Mouse (Mus musculus) thymus, postnatal 36 days (tissue): ENCODE measurements at regions not wholly inside any gene's neighbourhood (a gene's known extent, or its start where the extent isn't known, plus 50 kb on each side); places are given as distances from the start of the nearest gene placed in this dataset.

ENCODE experiments used
- DNase-seq, 2 experiments: peaks; one replicate each; pipeline ENCODE4 v3.0.0; 2022; ENCODE audit warnings: mixed read lengths in 2 of 2

DNA sequence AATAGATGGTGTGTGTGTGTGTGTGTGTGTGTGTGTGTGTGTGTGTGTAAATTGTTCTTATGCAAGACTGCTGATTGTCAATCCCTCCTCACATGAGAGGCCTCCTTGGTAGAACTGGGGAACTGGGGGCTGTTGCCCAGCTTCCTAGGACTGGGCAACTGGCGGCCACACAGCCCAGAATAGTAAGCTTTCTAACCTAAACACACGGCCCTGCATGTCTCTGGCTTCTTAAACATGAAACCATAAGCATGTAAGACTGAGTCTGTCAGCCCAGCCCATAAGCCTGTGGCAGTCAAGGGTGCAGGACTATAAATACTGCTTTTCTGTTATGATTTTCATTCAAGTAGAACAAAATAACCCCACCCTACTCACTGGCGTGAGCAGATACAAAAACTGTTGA is 60.7 kb downstream of the Ifng start:
- no peak for DNase-seq

DNA sequence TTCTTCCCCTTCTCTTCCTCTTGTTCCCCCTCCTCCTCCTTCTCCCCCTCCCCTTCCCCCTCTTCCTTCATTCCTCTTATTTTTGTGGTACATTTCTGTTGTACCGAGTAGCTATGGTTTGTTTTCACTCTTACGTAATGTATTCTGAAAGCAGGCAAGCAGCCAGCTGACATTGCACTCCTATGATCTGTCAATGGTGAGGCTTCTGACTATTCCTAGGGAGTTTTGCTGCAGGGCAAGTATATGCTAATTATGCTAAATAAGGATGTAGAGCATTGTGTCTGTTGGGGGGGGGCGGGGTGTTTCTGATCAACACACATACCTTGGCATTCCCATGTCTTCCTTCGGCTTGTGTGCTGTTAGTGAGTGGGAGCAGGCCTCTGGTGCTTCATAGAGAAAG is 64.0 kb downstream of the Ifng start:
- no peak for DNase-seq

DNA sequence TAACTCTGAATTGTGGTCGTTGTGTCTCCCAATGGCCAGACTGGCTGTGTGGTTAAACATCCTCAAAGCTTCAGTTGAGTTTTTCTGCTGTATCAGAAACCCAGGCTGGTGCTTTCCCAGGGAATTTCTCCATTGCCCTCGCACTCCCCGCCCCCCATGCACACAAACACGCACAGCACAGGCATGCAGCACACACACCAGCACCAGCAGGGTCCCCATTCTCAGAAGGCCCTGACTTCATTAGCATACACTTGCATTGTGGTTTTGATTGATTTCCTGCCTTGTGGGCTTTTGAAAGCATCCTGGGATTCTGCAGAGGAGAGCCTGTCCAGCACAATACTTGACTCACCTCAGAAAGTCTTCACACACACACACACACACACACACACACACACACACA is 65.3 kb downstream of the Ifng start:
- no peak for DNase-seq

DNA sequence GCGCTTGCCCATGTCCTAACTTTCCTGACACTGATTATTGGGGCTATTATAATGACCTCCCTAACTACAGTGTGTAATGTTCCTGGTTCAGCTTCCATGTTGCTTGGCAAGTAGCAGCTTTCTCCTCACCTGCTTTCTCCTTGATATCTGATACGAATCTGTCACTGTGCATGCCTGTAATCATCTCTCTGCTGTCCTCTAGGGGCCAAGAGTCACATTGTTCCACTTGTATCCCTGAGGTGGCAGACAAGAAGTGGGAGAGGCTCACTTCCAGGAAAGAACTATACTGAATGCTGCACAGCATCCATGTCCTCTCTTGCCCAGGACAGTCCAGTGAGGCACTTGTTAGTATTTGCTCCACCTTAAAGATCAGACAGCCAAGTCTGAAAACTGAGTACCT is 66.8 kb downstream of the Ifng start:
- DNase-seq: peak; percentile 7 to 11

DNA sequence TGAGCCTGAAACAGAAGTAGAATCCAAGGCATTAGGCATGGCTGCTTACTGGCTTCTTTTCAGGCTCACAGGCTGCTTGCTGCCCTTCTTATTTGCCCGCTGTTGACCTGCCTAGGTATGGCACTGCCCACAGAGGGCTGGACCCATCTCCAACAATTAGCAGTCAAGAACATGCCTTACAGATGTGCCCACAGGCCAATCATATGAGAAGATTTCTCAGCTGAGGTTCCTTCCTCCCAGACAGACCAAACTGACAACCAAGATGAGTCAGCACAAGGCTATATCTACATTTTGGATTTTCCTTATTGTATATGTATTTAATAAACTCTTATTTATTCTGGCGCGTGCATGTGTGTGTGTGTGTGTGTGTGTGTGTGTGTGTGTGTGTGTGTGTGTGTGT is 76.0 kb downstream of the Ifng start:
- no peak for DNase-seq

DNA sequence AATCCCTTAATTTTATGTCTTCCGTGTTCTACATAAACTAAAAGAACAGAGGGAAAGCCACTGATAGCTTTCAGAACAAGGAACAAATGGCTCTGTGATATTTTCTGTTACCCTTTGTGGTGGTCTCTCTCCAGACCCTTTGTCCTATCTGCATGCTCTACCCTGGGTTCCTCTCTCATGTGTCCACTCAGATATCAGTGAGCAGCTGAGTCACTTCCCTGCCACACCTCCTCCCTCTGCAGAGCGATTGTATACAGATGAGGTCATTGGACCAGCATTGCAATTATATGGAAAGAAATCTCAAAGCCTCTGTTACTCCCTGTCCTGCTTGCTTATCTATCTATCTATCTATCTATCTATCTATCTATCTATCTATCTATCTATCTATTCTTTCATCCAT is 77.1 kb downstream of the Ifng start:
- DNase-seq: no peak

DNA sequence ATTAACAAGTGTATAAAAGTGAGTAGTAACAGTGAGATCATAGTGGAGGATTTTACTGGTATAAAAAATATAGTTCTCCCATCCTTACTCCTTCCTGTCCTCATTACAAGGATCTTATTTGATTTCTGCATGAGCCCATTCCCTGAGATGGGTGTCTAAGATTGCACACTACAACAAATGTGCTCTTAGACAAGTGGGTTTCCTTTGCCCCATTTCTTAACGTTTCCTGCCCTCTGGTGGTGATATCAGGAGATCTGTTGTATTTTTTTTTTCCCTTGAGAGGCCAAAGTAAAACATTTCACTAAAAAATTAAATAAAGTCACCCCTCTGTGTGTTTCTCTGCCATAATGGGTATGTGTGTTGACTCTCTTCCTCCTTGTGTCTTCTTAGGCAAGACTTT is 105.1 kb downstream of the Ifng start:
- DNase-seq: no peak

DNA sequence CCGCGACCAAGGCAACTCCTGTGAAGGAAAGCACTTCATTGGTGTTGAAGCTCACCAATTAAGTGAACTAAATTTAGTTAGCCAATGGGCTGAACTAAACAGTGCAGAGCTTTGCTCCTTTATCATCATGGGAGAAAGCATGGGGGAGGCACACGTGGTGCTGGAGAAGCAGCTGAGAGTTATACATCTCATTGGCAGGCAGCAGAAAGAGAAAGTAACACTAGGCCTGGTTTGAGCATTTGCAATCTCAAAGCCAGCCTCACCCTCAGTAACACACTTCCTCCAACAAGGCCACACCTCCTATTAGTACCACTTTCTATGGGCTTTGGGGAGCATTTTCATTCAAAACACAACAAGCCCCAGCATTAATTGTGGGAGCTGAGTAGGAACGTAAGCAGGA is 109.4 kb downstream of the Ifng start:
- no peak for DNase-seq

DNA sequence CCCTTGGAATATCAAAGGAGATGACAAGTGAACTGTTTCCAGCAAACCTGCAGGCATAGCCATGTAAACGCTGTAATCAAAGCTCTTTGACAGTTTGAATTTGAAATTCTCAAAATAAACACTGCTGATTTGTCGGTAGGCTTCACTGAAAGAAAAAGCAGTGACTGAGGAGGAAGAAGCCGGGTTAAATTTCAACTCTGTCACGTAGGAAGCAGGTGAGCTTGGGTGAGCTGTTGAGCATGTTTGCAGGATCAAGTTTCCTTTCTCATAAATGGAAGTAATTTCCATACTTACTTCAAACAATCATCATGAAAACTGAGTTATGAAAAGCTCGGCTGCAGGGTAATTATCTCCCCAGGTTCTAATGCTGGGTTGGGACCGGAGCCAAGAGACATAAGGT is 118.0 kb downstream of the Ifng start:
- DNase-seq: no peak

DNA sequence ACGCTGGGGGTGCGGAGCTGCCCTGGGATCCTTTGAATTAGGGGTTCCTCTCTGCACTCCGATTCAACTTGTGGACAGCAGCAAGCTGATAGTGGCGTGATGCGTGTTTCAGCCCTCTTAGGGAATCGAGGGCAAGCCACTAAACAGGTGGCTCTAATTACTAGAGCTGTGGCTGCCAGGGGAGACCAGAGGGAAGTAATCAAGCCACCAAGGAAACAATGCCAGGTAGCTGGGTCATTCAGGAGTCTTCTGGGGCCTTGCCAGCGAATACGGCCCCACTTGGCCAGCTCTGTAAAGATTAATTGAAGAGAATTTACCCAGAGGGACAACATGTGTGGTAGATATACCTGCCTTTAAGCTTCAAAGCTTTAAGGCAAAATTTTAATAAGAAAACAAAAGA is 123.2 kb downstream of the Ifng start:
- DNase-seq: no peak

DNA sequence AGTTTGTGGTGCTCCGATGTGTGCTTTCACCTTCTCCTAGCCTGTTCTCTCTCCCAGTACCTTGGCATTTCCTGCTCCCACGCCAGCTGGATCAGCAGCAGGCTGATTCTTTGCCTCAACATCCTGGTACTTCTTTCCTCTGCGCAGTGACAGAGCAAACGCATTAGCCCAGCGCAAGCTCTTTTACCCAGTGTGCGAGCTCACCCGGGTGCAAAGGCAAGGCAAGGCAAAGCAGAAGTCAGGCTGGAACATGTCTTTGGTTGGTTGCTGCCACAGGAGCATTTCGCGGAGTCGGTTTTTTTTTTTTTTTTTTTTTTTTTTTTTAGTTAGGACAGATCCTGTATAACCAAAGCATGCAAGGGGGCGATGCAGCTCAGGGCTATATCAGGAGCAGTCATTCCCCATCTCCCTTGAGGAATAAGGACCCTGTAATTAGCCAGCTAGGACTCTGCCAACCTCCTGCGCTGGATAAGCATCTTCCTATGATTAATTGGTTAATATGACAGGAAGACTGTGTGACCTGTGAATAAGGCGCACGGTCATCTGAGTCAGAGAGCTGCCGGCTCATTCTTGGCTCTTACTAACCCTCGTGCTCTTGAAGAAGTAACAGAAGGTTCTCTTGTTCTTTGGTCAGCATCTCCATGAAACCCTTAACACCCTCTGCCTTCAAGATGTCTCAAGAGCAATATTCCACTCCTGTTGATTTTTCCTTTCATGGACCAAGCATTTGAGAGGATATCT is 123.9 kb downstream of the Ifng start:
- DNase-seq: no peak

DNA sequence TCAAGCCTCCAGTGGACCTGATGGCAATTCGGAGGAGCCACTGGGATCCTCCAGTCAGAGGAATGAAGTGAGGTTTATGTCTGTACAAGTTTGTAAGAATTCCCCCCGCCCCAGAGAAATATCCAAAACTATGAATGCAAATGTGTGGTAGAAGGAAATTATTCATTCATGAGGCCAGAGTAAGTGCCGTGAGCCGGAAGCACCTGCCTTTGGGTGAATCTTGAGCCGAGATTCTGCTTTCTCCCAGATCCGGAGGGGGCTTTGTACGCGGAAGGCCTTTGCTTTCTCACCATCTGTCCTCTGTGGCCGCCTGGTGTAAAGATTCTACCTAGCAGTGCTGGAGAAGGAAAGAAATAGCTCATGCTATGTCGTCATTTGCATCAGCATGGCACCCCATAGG is 127.8 kb downstream of the Ifng start:
- DNase-seq: no peak

DNA sequence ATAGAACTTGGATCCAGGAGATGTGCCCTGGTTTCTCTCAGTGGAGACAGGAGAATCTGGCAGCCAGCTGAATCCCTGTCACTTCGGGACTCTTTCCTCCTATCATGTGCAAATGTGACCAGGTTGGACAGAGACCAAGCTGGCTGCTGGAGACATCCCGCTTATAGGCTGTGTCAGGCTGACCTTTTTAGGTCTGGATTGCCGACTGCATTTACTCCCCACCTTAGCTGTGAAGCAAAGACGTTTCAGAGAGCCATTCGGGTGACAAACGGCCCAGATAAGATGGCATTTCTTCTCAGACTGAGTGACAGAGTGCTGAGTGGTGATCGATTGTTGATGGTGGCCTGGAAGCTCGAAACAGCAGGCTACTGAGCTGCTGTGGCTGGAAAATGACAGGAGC is 128.6 kb downstream of the Ifng start:
- DNase-seq: no peak

DNA sequence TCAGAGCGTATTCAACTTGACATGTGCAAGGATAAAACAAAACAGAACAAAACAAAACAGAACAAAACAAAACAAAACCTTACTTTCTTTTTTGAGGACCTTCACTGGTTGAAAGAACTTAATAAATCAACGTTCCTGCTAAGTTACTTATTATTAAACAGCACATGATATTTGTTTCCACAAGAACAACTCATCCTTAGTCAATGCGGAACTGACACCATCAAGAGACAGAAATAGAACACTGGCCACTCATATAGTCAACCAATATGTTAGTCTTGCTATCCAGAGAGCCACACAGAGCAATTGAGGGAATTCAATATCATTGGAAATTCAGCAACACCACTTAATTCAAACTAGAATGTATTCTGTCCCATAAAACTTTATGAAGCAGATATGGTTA is 132.4 kb downstream of the Ifng start:
- no peak for DNase-seq

DNA sequence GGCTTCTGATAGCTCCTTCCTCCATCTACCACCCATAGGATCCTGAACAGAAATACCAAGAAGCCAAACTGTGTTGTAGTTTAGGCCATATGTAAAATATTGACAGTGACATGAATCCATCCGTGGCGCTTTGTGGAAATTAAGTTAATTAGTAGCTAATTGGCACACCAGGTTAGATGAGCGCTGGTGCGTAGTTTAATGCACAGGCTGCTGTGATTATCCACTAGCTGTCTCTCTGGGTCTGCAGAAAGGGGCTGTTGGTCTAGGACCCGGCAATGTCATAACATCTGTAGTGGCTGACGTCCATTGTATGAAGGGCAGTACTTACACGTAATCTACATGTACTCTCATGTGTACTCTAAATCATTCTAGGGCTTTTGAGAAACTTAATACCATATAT is 134.7 kb downstream of the Ifng start:
- DNase-seq: no peak

DNA sequence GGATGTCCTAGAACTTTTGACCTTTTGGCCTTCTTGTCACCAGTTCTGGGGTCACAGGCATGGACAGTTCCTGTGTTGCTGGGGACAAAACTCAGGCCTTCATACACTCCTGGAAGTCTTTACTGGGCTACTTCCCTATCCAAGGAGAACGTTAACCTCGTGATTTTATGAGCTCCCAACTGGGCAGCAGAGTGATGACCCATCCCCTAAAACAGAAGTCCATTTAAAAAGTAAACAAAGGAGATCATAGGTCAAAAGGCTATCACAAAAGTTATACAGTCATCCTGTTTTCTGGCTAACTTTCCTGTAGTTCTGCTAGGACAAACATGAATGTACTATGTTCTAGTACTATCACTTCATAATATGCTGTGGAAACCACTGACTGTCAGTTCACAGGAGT is 140.5 kb downstream of the Ifng start:
- DNase-seq: no peak

DNA sequence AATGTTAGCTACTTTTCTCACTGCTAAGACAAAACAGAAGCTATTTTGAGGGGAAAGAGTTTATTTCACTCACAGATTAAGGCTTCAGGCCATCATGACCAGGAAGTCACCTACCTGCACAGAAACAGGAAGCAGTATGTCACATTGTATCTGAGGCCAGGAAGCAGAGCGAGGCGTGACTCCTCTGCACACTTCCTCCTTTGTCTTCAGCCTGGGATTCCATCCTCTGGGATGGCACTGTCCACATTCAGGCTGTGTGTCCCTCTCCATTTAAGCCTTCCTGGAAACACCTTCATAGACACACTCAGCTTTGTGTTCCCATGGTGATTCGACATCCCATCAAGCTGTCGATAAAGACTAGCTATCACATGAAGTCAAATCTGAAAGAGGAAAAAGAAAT is 145.0 kb downstream of the Ifng start:
- DNase-seq: no peak

DNA sequence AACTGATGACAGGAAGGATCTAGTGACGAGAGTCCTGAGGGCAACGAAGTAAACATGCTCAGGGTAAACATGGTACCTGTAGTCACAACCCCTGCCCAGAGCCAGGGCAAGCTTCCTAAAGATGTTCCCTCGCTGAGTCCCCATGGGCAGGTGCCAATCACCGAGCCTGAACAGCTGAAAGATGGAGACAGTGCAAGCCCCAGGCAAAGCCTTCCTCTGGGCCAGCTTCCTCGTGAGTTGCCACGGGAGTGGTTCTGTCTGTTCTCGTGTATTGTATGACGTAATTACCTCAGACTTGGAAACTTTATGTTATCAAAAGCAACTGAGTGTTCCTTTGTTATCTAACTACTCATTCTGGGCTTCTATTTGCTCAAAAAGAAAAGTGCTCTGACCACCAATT is 147.4 kb downstream of the Ifng start:
- no peak for DNase-seq

DNA sequence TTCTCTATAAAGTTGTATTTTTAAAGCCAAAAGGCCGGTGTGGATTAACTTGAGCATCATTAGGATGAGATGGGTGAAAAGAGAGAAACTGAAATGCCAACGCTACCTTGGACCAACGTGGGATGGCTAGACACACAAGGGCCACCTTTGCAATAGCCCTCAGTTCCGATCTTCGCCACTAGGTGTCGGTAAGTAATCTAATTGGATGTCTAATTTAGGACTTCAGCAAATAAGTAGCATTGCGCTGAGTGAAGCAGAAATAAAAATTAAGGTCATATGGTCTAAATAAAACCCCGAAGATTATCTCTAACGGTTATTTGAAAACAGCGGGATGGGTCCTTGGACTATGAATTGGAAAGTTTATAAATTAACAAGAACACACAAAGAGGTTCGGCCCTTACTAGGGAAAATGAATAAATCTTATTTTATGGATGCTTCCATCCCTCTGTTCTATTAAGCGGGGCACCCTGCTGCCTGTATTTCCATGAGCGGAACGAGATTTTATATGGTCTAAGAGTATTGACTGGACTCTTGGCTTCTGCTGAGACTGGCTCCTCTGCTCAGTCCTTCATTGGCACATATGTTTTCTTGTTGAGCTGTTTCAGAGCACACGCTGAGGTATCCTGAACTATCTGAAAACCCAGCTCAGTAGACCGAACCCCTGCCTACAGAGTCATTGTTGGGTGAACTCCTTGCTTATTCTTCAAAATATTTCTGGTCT is 152.0 kb downstream of the Ifng start:
- peak; percentile 58 to 77 for DNase-seq

DNA sequence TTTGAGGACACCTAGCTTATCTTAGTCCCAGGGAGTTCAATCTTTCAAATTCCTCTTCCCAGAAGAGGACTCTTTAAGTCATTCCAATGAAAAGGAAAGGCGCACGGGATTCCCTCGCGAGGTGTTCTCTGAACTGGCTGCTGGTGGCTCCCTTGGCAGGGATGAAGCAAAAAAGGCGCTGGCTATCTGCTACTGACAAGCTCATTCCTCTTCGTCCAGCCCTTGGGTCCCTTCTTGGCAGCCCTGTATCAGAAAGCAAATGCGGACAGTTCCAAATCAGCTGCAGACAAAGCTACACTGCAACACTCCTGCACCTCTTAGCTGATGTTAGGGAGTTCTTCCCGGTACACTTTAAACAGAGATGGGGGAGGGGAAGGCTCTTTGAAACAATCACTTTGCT is 155.4 kb downstream of the Ifng start:
- DNase-seq: no peak

DNA sequence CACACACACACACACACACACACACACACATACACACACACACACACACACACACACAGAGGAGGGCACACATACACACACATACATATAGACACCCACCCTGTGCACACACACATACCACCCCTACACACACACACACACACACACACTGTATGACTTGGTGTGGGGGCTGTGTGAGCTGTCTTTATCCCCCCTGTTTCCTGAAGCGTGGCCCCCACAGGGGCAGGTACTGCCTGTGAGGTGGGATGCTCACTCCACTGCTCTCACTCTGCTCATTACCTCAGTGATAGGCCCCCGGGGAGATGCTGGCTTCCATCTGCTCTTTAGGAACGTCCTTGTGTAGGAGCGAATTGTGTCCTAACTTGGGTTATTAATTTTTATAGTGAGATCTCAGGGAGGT is 157.7 kb downstream of the Ifng start:
- no peak for DNase-seq

DNA sequence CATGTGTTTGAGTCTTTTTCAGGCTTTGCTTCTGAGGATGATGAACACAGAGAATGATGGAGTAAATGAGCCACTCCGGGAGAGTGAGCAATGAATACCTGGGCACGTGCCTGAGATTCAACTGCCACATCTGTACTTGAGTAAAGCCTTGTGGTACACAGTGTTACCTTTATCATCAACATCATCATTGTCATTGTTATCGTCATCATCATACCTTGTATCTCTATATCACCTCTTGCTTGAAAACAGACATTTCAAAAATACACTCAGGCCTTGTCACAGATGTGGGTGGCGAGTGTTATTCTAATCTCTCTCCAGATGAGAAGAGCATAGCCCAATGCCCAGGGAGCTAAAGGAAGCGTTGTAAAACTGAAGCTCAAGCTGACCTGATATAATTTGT is 158.4 kb downstream of the Ifng start:
- no peak for DNase-seq

DNA sequence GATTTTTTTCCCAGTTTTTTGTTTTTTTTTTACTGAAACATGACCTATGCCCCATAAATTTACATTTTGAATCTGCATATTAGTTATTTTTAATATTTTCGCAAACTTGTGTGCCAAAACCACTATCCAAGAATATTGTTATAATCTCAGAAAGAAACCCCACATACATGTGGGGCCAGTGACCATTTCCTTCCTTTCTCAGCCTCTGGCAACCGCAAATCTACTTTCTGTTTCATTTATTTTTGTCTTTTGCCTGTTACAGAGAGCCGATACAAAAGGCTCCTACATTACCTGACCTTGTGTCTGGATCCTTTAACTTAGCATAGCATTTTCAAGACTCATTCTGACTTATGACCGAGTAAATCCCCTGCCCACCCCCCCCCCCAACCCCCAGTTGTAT is 158.8 kb downstream of the Ifng start:
- no peak for DNase-seq

DNA sequence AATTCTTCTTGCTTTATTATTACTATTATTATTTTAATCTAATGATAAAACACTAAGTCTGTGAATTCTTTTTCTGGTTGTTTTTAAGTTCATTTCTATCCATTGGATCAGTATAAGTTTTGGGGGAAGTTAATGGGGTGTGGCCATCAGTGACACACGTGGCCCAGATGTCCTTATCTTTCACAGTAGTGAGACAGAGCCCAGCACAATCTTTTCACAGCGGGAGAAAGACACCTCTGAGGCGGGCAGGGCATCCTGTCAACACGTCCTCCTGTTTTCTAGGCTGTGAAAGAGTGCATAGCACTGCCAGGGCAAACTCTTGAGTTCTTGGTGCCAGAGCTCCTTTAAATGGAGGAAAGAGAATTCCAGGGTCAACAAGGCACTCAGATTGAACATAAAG is 162.1 kb downstream of the Ifng start:
- DNase-seq: no peak

DNA sequence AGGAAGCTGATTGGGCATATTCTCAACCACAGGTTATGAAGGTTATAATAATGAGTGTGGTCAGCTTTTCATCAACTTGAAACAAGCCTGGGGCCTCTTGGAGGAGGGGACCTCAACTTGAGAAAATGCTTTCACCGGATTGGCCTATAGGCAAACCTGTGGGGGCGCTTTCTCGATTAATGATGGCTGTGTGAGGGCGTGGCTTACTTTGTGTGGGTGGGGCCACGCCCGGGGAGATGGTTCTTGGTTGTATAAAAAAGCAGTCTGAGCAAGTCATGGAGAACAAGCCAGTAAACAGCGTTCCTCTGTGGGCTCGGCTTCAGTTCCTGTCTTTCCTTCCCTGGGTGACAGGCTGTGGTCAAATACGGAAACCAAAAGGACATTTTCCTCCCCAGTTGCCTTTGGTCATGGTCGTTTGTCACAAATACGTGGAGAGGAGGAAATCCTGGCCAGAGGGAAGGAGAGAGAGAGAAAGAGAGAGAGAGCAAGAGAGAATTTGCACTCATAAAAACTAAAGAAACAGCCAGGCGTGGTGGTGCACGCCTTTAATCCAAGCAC is 163.1 kb downstream of the Ifng start:
- DNase-seq: no peak
